Mouse (Mus musculus): ENCODE measurements around the gene Gns. TPM values are rescaled to one million over a fixed set of nuclear protein-coding genes. Genes with fewer than 3 reads are reported as not detected.

Gns gene
- polyA plus RNA-seq, 1 experiment from 2014 or later = 54.4 TPM

DNA sequence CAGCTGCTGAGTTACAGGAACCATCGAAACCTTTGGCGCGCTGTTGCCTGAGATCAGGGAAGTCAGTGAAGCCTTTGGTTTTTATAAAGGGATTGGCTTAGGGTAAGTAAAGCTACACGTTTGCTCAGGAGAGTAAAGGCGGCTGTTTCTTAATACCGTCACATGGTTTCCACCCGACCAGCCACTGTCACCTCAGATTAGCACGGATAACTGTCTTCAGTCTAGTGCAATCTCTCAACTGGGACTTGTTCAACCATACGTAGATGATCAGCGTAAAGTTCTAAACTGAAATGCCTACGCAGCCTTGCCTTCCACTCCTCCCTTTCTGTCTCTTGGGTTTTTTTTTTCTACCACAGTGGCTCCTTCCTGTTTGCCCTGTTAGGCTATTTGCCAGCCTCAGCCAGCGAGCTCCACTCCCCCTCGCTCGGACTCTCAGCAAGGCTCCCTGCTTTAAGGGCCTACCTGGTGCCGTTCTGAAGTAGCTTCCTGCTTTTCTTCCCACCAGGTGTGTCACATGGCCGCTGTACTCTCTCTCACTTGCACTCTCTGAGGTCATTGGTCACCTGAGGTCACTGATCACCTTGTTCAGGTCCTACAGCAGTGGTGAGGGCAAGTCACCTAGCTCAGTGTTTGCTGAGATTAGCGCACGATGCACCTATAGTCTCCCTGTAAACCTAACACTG is 4.0 kb downstream of the Gns start:
- H3K4me1 ChIP-seq = peaks cover 25% of the 10 kb centered on the region
- H3K9me3 ChIP-seq = no peaks in the 10 kb centered on the region
- no peak overlapping the region for H3K4me2 ChIP-seq (replicated peaks)
- ATAC-seq (ENCODE audit: low FRiP score, low read depth) = no peak
- H3K27me3 ChIP-seq (replicated peaks) = no peaks in the 10 kb centered on the region
- H3K36me3 ChIP-seq = peaks cover 21% of the 10 kb centered on the region
- 92% methylated on average over 18 of the region's 18 CpGs for WGBS
- no peak overlapping the region for H3K9ac ChIP-seq
- H3K27ac ChIP-seq = no peak overlapping the region
- H3K4me3 ChIP-seq = no peak overlapping the region

DNA sequence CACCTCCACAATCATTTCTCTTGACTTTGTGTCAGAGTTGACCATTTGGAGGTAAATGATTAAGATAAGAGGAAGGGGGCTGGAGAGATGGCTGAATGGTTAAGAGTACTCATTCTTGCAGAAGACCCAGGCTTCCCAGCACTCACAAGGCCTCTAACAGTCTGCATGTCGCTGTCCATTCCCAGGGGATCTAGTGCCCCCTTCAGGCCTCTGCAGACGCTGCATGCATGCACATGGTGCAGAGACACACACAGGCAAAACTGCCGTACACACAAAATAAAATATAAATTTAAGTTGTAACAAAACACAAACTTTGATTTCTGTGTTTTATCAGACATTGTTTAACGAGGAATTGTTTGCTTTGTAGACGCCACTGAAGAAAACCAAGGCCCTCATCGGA is 5.9 kb downstream of the Gns start:
- no peaks in the 10 kb centered on the region for H3K27me3 ChIP-seq (replicated peaks)
- H3K27ac ChIP-seq = no peak overlapping the region
- peaks cover 35% of the 10 kb centered on the region for H3K36me3 ChIP-seq
- WGBS = 93% methylated on average over 6 of the region's 6 CpGs
- ATAC-seq (ENCODE audit: low FRiP score, low read depth) = no peak
- H3K9me3 ChIP-seq = no peaks in the 10 kb centered on the region
- H3K4me3 ChIP-seq = no peak overlapping the region
- peaks cover 14% of the 10 kb centered on the region for H3K4me1 ChIP-seq
- no peak overlapping the region for H3K9ac ChIP-seq
- no peak overlapping the region for H3K4me2 ChIP-seq (replicated peaks)

DNA sequence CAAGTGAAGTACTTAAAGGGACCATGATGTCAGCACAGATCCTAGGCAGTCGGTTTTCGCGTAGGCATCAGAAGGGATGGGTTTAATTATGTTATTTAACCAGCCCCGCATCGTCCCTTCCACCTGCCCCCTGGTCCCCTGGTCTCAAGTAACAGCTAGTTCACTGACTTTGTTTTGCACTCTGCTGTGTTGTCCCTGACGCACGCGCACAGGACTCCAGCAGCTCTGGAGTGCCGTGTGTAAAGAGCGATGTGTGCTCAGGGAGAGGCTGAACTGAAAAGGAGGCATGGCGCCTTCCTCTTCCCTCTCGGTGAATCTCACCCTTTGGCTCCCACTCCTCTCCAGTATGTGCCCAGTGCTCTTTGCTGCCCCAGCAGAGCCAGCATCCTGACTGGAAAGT is 9.1 kb downstream of the Gns start:
- Histone ChIP-seq H3K27ac (no peak overlapping the region), H3K9ac (no peak overlapping the region), H3K4me1 (0 out of 2 replicates have a peak, but pooled peaks cover 5% of the 10 kb centered on the region), H3K36me3 (peaks cover 64% of the 10 kb centered on the region), H3K4me2 (replicated peaks) (no peak overlapping the region), H3K9me3 (no peaks in the 10 kb centered on the region), H3K27me3 (replicated peaks) (no peaks in the 10 kb centered on the region), H3K4me3 (no peak overlapping the region)
- no peak for ATAC-seq (ENCODE audit: low FRiP score, low read depth)
- WGBS = 84% methylated on average over 12 of the region's 12 CpGs

DNA sequence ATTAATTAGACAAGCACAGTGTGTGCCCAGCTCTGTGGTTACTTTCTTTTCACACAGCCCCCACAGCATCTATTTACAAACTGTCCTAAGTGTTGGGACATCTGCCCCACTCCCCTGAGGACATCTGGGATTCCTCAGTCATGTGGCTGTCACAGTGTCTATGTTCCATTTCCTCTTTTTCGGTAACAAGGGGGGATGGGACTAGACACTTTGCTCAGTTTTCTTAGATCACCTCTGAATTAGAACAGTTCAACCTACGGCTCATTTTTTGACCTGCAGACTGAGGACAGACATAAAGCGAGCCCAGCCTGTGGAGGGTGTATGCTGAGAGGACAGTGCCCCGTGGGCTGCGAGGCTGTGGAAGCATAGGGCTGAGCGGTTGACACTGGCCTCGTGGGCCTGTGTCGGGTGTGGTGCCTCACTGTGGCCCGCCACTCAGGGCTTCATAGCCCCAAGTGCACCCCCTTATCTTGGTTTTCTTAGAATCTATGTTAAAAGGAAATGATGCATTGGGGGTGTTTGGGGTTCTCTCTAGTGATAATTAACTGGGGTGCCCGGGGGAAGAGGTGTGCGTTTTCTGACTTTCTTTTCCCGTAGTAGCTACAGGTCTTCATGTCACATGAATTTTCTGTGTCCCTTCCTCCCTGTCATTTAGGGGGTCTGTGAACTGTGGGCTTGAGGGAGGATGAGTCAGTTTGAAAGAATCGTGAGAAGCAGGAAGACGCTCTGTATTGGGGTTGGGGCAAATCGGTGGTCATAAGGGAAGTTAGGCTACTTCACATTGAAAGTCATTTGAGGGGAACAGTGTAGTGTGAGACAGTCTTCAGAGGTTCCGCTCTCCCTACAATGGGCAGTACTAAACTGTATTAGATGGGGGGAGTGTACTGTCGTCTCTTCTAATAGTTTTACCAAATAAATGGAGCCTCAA is 10.1 kb downstream of the Gns start:
- no peak for ATAC-seq (ENCODE audit: low FRiP score, low read depth)
- 92% methylated on average over 17 of the region's 17 CpGs for WGBS
- H3K27ac ChIP-seq = no peak overlapping the region
- no peaks in the 10 kb centered on the region for H3K9me3 ChIP-seq
- H3K4me3 ChIP-seq = no peak overlapping the region
- H3K36me3 ChIP-seq = peaks cover 71% of the 10 kb centered on the region
- no peak overlapping the region for H3K9ac ChIP-seq
- no peak overlapping the region for H3K4me2 ChIP-seq (replicated peaks)
- 0 out of 2 replicates have a peak, but pooled peaks cover 5% of the 10 kb centered on the region for H3K4me1 ChIP-seq
- H3K27me3 ChIP-seq (replicated peaks) = no peaks in the 10 kb centered on the region

DNA sequence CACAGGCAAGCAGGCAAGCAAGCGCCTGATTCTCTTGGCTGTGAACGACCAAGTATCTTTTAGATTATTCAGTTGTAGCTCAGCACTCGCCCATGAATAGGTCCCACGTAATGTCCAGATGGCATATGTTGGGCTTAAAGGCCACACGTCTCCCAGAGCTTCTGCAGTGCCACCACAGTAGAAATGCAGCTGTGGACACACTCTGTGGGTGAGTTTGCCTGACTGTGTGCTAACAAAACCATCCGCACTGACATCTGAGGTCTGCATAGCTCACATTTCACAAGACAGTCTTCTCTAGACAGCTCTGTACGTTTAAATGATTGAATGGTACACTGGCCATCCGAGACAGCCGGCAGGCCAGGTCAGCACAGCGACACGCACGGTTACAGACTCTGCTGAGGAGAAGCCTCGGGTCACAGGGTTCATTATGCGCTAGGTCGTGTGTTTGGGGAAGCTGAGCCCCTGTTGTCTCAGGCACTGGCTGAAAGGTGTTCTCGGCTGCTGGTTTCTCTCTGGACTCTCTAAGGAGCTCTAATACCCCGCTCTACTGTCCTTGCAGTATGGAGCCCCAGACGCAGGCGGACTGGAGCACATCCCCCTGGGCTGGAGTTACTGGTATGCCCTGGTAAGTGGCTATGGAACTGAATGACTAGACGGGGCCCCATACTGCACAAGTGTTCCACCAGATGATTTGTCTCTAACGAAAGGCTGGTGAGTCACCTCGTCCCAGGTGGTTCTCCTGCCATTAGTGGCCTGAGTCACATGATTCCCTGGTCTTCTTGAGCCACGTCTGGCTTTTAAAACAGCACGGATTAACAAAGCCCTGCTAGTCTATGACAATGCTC is 11.0 kb downstream of the Gns start:
- WGBS = 83% methylated on average over 24 of the region's 24 CpGs
- H3K4me1 ChIP-seq = 0 out of 2 replicates have a peak, but pooled peaks cover 5% of the 10 kb centered on the region
- H3K27me3 ChIP-seq (replicated peaks) = no peaks in the 10 kb centered on the region
- no peak overlapping the region for H3K4me3 ChIP-seq
- H3K9me3 ChIP-seq = no peaks in the 10 kb centered on the region
- no peak overlapping the region for H3K4me2 ChIP-seq (replicated peaks)
- peaks cover 73% of the 10 kb centered on the region for H3K36me3 ChIP-seq
- no peak for ATAC-seq (ENCODE audit: low FRiP score, low read depth)
- H3K27ac ChIP-seq = no peak overlapping the region
- no peak overlapping the region for H3K9ac ChIP-seq

DNA sequence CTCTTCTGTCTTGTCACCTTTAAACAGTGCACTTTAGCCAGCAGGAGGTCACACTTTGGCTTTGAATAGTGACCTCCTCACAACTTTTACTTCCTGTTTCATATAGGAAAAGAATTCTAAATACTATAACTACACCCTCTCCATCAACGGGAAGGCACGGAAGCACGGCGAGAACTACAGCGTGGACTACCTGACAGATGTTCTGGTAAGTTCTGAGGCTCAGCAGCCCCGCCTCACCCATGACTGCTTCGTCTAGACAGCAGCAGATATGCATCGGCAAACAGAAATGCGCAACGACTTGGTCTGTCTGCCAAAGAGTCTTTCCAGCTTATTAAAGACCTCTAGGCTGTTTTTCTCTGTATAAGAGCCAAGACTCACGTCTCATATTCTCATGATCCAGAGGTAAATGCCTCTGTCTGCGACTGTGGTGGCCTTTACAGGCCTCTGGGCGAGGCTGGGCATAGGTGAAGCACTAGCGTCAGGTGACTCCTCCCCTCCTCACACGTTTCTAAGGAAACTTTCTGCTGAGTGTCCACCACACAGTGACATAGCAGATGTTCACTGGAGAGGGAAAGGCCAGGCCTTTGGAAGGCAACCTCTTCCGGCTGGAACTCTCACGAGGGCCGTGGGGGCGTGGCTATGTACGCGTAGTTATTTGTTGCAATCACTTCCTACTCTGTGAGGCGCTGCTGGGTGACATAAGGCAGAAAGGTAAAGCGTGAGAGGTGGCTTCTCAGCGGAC is 11.8 kb downstream of the Gns start:
- 95% methylated on average over 24 of the region's 24 CpGs for WGBS
- no peak overlapping the region for H3K27ac ChIP-seq
- H3K9me3 ChIP-seq = no peaks in the 10 kb centered on the region
- no peaks in the 10 kb centered on the region for H3K27me3 ChIP-seq (replicated peaks)
- no peak for ATAC-seq (ENCODE audit: low FRiP score, low read depth)
- no peak overlapping the region for H3K4me2 ChIP-seq (replicated peaks)
- no peak overlapping the region for H3K4me3 ChIP-seq
- H3K36me3 ChIP-seq = peaks cover 78% of the 10 kb centered on the region
- H3K4me1 ChIP-seq = 0 out of 2 replicates have a peak, but pooled peaks cover 5% of the 10 kb centered on the region
- H3K9ac ChIP-seq = no peak overlapping the region

DNA sequence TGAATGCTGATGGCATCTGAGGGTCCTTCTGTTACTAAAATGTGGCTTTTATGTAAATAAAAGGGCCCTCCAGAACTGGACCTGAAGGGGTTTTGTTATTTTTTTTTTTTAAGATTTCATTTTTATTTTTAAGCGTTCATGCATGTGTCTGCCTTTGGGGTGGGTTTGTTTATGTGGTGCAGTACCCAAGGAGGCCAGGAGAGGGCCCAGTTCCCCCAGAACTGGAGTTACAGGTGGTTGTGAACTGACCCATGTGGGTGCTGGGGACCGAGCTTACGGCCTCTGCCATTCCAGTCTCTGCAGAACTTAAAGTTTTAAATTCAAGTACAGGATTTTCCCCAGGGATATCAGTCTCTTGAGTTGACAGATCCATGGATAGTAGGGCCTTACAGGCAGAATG is 14.5 kb downstream of the Gns start:
- no peak overlapping the region for H3K27ac ChIP-seq
- no peak overlapping the region for H3K4me2 ChIP-seq (replicated peaks)
- H3K27me3 ChIP-seq (replicated peaks) = no peaks in the 10 kb centered on the region
- no peak overlapping the region for H3K9ac ChIP-seq
- no peak overlapping the region for H3K4me3 ChIP-seq
- no peak for ATAC-seq (ENCODE audit: low FRiP score, low read depth)
- 0 out of 2 replicates have a peak, but pooled peaks cover 5% of the 10 kb centered on the region for H3K4me1 ChIP-seq
- H3K9me3 ChIP-seq = no peaks in the 10 kb centered on the region
- 96% methylated on average over 3 of the region's 3 CpGs for WGBS
- H3K36me3 ChIP-seq = peaks cover 89% of the 10 kb centered on the region

DNA sequence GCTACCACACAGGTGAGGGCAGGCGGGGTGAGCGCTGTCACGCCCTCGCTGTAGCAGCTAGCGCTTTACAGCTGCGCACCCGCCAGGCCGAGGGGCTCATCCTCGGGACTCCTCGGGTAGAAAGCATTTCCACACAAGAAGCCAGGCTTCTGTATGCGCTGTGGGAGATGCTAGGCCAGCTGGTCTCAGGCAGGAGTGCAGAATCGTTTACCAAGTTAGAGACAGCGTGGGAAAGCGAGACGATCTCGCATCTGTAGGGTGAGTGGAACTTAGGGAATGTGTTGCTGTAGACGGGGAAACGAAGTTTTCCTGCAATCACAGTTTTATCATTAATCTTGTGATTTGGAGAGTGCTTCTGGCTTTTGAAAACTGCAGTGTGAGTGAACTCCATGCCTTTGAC is 16.4 kb downstream of the Gns start:
- Histone ChIP-seq H3K4me1 (no peaks in the 10 kb centered on the region), H3K9ac (no peak overlapping the region)

DNA sequence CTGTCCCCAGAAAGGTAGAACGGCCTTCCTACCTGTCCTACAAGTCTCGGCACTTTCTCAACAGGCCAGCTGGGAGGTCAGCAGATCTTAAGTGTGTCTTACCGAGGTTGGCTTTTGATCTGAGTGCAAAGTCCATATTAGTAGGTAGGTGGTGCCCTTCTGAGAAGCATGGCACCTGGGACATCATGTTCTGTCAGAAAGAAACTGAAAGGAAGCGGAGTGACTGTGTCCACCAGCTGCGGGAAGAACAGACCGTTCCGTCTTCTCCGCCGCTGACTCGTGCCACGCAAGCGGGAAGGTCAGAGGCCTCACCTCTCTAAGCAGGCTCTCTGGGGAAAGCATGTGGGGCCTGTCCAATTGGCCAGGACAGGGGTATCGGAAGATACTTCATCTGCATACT is 19.8 kb downstream of the Gns start:
- H3K4me2 ChIP-seq (replicated peaks) = no peak overlapping the region
- H3K4me3 ChIP-seq = no peak overlapping the region
- H3K9me3 ChIP-seq = no peaks in the 10 kb centered on the region
- no peaks in the 10 kb centered on the region for H3K4me1 ChIP-seq
- no peak for ATAC-seq (ENCODE audit: low FRiP score, low read depth)
- no peak overlapping the region for H3K27ac ChIP-seq
- WGBS = 93% methylated on average over 13 of the region's 13 CpGs
- H3K36me3 ChIP-seq = peaks cover 76% of the 10 kb centered on the region
- no peak overlapping the region for H3K9ac ChIP-seq
- H3K27me3 ChIP-seq (replicated peaks) = no peaks in the 10 kb centered on the region

More for the DNA sequence above, 16.4 kb downstream of the Gns start:
- WGBS = 94% methylated on average over 18 of the region's 18 CpGs
- no peak overlapping the region for H3K27ac ChIP-seq
- no peak for ATAC-seq (ENCODE audit: low FRiP score, low read depth)
- no peaks in the 10 kb centered on the region for H3K27me3 ChIP-seq (replicated peaks)
- H3K9me3 ChIP-seq = no peaks in the 10 kb centered on the region
- peaks cover 86% of the 10 kb centered on the region for H3K36me3 ChIP-seq
- H3K4me3 ChIP-seq = no peak overlapping the region
- no peak overlapping the region for H3K4me2 ChIP-seq (replicated peaks)

DNA sequence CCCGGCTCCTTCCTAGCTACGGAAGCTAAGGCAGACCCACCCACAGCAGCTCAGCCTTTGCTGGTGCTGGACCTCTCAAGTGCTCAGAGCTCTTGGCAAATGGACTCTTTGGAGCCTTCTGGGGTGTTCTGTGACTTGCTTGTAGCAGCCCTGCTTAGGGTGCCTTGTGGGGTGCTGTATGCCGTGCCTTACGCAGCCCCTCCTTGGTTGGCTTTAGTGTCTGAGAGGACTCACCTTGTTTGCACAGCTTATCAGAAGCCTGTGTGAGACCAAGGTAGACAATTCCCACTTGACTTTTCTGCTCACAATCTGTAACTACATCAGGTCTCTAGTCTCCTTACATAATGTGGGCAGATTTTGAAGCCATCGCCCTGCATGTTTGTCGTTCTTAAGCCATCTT is 20.8 kb downstream of the Gns start:
- WGBS = 96% methylated on average over 6 of the region's 6 CpGs
- H3K27ac ChIP-seq = no peak overlapping the region
- peaks cover 78% of the 10 kb centered on the region for H3K36me3 ChIP-seq

DNA sequence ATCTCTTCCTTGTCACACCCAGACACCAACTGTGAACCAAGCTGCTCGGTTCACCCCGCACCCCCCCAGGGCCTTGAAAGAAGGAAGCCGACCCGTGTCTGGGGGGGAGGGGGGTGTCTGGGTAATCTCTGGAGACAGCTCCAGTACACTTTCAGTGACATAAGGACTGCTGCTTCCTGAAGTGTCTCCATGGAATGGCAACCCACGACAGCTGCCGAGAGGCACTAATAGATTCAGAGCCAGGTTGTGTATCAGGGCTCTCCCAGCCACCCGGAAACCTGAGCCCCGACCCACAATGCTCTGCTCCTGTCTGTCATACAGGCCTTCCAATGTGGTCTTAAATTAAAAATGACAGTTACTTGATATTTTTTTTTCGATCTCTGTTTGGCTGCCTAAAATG is 21.5 kb downstream of the Gns start:
- peaks cover 78% of the 10 kb centered on the region for H3K36me3 ChIP-seq
- no peaks in the 10 kb centered on the region for H3K4me1 ChIP-seq
- no peaks in the 10 kb centered on the region for H3K9me3 ChIP-seq
- H3K9ac ChIP-seq = no peak overlapping the region
- 70% methylated on average over 9 of the region's 9 CpGs for WGBS
- H3K27ac ChIP-seq = no peak overlapping the region
- H3K4me2 ChIP-seq (replicated peaks) = no peak overlapping the region
- ATAC-seq (ENCODE audit: low FRiP score, low read depth) = 0 out of 2 replicates have a peak, but pooled peaks have one; percentile 50
- H3K27me3 ChIP-seq (replicated peaks) = no peaks in the 10 kb centered on the region
- H3K4me3 ChIP-seq = no peak overlapping the region

More for the DNA sequence above, 20.8 kb downstream of the Gns start:
- no peaks in the 10 kb centered on the region for H3K9me3 ChIP-seq
- no peaks in the 10 kb centered on the region for H3K4me1 ChIP-seq
- H3K27me3 ChIP-seq (replicated peaks) = no peaks in the 10 kb centered on the region
- H3K9ac ChIP-seq = no peak overlapping the region
- no peak overlapping the region for H3K4me3 ChIP-seq
- no peak for ATAC-seq (ENCODE audit: low FRiP score, low read depth)
- no peak overlapping the region for H3K4me2 ChIP-seq (replicated peaks)

Measured in neural tube, embryonic 12.5 days (tissue).